Mouse (Mus musculus) ovary, postnatal 36 days (tissue): ENCODE results near the gene Lnp1.
A peak's percentile ranks its signal among the peaks of the same experiment; 100 is the strongest.
"Not testable (repeated sequence)": the region's sequence is repeated elsewhere in the genome, so short reads cannot be mapped to it uniquely, and the experiment has no call there.

Source experiments
- DNase-seq: peaks from one replicate; pipeline ENCODE4 v3.0.0; 2022; ENCODE audit warnings: low spot score, mixed read lengths

Gene Lnp1

DNA sequence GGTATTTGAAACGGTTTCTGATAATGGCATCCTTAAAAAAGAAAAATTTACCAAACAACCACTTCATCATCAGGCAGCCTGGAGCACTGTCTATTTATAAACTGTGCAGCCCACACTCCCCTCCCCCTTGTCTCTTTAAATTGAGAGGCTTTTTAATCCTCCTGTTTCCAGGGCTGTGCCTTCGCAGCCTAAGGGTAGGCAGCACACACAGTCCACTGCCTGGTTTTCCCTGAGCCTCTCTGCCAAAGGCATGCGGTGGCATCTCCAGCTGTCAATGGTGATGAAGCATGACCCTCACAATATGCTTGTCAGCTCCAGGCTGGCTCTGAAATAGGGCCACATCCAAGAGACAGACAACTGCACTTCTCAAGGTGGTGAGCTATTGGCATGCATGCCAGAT lies at the start of gene Lnp1:
Gene Lnp1 (minus strand): TSS at position 39 of the 400 bp plus-strand sequence.
- DNase-seq: no peak

DNA sequence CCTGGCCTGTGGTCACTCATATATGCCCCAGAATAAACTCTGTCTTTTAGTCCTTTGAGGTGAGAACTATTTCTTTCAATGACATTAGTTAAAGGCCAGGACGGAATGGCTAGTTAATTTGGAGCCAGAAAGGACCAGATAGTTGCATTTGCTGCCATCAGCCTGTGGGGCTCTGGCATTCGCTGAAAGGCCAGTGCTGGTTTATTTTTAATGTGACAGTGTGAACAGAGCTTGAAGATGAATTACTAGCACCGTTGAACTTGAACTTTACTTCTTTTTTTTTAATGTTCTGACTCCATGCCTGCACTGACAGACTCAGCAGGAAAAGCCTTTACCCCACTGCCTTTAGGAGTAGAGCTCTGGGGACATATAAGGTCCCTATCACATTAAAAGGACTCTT lies 46.8 kb upstream of the Lnp1 start:
- DNase-seq: no peak

GRCm38 (mm10) chr16:56958311-56958710 lies 30.4 kb upstream of the Lnp1 start:
- DNase-seq: not testable (repeated sequence)

DNA sequence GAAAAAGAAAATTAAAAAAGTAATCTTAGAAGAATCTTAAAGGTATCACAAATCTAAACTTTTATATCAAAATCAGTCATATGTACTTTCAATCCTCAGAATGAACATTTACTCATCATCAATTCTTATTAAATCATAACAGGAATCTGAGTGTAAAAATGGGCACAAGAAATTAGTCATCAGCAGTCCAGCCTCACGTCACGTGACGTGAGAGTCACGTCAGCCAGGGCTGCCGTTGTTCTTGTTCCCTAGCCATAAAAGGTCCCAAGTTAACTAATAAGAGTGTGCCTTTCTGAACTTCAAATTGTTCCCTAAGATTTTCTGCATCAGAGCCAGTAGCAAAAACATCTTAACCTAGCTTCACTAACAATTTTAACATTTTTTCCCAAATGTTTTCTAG lies 21.2 kb upstream of the Lnp1 start:
- DNase-seq: no peak

DNA sequence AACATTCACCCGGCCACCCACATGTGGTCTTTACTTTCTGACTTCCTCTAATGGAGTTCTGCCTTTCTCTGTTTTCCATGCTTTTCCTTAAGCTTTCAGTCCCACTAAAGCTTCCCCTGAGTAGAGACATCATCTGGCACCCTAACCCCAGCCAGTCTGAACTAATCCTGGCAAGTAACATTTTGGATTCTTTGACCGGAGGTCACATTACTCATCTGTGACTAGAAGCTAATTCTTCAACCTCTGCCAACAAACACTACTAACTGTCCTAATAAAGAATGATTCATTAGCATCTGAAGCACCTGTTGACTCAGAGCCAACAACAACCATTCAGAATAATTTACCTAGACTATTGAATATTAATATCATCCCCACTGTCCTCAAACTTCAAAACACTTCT lies 14.5 kb upstream of the Lnp1 start:
- DNase-seq: no peak

DNA sequence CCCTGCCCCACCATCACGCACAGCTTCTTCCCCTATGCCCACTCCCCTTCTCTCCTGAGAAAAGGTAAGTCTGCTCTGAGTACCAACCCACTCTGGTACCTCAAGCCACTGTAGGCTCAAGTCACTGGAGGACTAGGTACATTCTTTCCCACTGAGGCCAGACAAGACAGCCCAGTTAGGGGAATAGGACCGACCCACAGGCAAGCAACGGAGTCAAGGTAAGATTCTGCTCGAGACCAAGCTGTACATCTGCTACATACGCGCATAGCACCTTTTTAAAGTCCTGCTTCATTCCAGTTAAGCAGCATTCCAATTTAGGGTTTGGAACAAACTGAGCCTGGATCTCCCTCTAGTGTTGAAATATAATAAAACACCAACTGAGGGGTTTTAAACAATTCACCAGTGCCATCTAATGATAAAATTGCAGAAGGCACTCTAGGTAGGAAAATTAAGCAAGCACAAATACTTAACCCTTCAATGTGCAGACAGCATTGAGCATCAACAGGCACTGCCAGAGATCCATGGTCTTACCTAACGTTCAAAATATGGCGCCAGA lies 7.7 kb downstream of the Lnp1 start:
- DNase-seq: no peak

GRCm38 (mm10) chr16:56917230-56917629 lies 10.6 kb downstream of the Lnp1 start:
- DNase-seq: no peak

DNA sequence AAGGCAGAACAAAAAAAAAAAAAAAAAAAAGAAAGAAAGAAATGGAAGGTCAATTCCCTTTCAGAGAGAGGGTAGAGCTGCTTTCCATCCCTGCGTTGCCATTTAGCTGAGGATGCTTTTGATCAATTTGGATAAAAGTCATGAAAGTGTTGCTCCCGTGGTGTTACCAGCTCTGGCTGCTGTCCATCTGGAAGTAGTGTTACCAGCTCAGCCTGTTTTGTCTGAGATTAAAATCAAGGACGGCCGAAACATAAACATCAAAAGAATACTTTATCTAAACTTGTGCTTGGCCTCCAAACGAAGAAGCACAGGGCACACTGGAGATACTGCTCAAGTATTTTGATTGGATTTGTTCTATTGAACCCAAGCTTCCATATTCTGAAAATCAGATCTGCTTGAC lies 18.9 kb downstream of the Lnp1 start:
- no peak for DNase-seq

DNA sequence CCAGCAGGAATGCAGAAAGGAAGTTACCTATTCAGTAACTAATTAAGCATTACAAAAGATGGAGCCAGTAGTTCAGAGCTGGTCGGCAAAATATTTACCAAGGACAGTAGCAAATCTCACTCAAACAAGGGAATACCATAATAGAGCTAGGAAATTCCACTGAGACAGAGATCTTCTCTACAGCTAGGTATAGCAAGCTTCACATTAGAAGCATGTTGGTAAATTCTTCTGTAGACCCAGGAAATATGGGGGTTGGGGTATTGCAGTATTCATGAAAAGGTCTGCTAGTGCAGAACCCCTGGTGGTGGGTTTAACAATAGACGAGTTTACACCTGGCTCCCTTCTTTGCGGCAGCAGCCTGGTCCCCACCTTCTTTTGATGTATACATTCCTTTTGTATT lies 25.7 kb downstream of the Lnp1 start:
- not testable (repeated sequence) for DNase-seq

DNA sequence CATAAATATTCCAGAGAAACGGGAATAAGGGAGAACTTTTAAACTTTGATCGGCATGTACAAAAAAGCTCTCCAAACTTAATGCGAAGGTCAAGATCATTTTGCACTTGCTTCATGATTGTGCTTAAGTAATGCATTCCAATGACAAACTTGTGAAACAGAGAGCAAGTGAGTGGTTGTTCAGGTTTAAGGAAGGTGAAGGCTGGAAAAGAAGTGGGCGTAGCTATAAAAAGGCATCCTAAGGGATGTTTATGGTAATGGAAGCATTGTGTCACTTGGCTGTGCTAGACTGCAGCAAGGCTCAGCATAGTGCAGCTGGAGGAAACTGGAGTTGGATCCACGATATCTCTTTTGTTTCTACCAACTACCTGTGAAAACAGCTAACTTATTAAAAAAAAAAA lies 36.3 kb downstream of the Lnp1 start:
- DNase-seq: no peak

- no peak for DNase-seq
Measured at GRCm38 (mm10) chr16:56886616-56887116, 41.2 kb downstream of the Lnp1 start.

GRCm38 (mm10) chr16:56885824-56886615 lies 41.8 kb downstream of the Lnp1 start, which contains the start of gene Tmem45a:
Gene Tmem45a (minus strand): TSS chr16:56886166.
- peak; percentile 91 for DNase-seq

- DNase-seq: no peak
Measured at GRCm38 (mm10) chr16:56884811-56885210, 43.0 kb downstream of the Lnp1 start.

- DNase-seq: no peak
Measured at GRCm38 (mm10) chr16:56873410-56873809, 54.5 kb downstream of the Lnp1 start.

GRCm38 (mm10) chr16:56870458-56870857 lies 57.4 kb downstream of the Lnp1 start:
- DNase-seq: no peak

- no peak for DNase-seq
Measured at GRCm38 (mm10) chr16:56868361-56868760, 59.5 kb downstream of the Lnp1 start.

GRCm38 (mm10) chr16:56867591-56867990 lies 60.3 kb downstream of the Lnp1 start:
- no peak for DNase-seq
